Mouse (Mus musculus) left cerebral cortex, postnatal 36 days (tissue): ENCODE measurements around the gene Snx9. TPM values are rescaled to one million over a fixed set of nuclear protein-coding genes. Genes with fewer than 3 reads are reported as not detected.

Source experiments
- DNase-seq, 2 experiments: peaks; one replicate each; pipeline ENCODE4 v3.0.0; 2021 to 2022; ENCODE audit warnings: low spot score in 2 of 2, mixed read lengths in 1 of 2
- intact Hi-C: fragments of 180-260 bp; cut with DNase I; formaldehyde crosslinking; loops from one replicate; pipeline ENCODE4 v1.15.1; 2025
- total RNA-seq, 2 experiments: library from RNA; stranded (reverse); gene quantifications; 2 replicates each; pipeline ENCODE4 v1.2.3; 2021

Snx9 gene
- total RNA-seq, 2 experiments from 2014 or later, result 13.0 to 14.3 TPM

DNA sequence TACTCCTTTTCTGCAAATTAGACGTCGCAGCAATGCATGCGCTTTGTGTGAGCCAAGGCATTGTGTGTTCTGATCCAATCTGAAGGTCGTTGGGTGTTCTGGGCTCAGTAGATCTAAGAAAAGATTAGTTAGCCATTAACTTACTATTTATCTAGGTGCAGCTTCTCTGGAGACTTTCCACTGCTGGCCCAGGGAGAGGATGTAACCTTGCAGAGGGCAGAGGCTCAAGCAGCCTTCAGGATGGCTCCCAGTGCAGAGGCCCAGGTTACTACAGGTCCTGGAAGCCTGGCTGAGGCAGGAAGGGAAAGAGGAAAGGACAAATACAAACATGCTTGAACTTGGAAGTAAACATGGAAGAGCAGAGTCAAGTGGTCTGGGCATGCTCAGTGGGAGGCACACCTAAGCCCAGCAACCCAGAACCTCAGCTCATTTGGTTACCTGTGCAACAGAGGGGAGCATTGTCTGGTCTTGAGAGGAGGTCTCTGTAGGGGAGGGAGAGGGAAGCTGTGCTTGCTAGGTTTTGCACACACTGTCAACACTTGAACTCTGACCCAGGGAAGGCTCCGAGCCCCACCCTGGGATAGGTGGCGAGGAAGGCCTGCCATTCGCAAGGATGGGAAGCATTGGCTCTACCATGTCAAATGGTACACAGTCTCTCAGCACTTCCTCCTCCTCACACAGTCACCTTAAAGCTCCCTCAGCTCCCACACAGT is 27.3 kb downstream of the Snx9 start:
- intact Hi-C loops, result no loop called here
- DNase-seq, result no peak

DNA sequence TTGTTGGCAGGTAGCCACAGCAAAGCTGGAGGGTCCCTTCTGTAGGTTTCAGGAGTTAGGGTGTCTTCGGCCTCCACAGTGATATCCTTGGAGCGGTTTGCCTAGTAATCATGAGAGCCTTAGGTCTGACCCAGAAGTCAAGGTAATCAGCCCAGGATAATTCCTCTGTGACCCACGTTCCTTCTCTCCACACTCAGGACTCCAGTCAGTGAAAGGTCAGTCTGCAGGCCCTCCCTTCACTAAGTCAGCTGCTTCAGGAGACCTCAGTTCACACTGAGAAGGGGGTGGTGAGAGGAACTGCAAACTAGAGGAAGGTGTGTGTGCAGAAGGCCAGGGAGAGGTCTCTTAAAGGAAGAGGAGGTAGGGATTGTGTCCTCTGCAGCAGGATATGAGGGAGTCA is 28.3 kb downstream of the Snx9 start:
- no peak for DNase-seq
- intact Hi-C loops, result no loop called here

DNA sequence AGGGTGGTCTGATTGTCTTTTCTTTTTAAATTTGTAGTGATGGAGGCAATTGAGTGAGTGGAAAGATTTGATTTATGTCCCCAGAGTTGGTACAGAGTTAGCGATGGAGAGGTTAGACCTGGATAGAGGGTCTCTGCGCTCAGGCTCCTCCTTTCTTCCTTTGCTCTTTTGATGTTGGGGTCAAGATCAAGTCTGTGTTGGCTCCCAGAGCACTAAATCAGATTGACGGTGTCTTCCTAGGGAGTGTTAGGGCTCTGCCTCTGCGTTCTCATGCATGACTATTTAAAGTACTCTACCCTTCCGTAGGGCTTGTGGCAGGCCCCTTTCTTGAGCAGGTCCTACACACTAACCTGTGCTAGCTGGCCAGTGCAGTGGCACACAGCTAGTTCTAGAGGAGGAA is 28.9 kb downstream of the Snx9 start:
- intact Hi-C loops, result no loop called here

GRCm38 (mm10) chr17:5870696-5871095 is 29.6 kb downstream of the Snx9 start:
- intact Hi-C loops, result no loop called here
- no peak for DNase-seq

More for the DNA sequence above, 28.9 kb downstream of the Snx9 start:
- no peak for DNase-seq

DNA sequence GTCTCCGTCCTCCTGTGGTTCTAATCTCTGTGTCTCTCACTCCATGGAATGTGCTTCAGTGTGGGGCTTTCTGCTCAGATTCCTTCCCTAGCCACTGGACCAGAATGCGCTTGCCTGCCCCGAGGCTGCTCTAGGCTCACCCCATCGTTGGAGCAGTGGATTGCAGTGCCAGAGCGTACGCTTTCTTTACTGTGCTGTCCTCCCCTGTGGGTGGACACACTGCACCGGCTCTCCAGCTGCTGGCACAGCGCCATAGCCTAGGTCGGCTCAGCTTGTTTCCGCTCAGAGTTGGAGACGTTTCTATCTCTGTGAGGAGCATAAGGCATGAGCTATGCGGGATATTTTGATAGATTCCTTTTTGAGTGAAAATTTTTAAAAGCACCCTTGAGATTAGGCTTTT is 31.4 kb downstream of the Snx9 start:
- intact Hi-C loops, result no loop called here
- no peak for DNase-seq

- no peak for DNase-seq
- intact Hi-C loops, result no loop called here
Observed at GRCm38 (mm10) chr17:5874565-5874964, 33.4 kb downstream of the Snx9 start.

GRCm38 (mm10) chr17:5877611-5878157 is 36.6 kb downstream of the Snx9 start:
- no peak for DNase-seq
- intact Hi-C loops, result no loop called here

DNA sequence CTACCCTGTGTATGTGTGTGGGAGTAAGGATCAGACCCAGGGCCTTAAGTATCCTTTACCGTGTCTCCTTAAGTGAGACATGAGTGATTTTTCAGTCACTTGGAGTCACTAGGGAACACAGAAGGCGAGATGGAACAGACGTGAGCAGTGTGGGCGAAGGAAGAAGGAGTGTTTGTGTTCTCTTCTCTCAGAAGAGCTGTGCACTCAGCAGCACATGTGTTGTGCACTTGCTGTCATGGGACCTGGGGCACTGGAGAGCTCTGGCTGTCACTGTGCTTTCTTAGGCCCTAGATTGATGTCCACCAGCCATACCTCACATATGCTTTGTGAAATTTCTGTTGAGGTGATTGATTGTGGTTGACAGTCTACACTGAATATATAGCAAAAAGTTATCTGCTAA is 37.7 kb downstream of the Snx9 start:
- intact Hi-C loops, result no loop called here
- no peak for DNase-seq

- intact Hi-C loops, result loop anchor here (5.0 kb wide), 2 partner anchors 88 to 453 kb away; no protein-coding TSS in a partner anchor
- DNase-seq, result peak in 1 of 2 experiments; percentile 14
Observed at GRCm38 (mm10) chr17:5885474-5885873, 44.3 kb downstream of the Snx9 start.

GRCm38 (mm10) chr17:5886181-5886810 is 45.2 kb downstream of the Snx9 start:
- intact Hi-C loops, result loop anchor here (5.0 kb wide), 2 partner anchors 89 to 454 kb away; no protein-coding TSS in a partner anchor
- no peak for DNase-seq

DNA sequence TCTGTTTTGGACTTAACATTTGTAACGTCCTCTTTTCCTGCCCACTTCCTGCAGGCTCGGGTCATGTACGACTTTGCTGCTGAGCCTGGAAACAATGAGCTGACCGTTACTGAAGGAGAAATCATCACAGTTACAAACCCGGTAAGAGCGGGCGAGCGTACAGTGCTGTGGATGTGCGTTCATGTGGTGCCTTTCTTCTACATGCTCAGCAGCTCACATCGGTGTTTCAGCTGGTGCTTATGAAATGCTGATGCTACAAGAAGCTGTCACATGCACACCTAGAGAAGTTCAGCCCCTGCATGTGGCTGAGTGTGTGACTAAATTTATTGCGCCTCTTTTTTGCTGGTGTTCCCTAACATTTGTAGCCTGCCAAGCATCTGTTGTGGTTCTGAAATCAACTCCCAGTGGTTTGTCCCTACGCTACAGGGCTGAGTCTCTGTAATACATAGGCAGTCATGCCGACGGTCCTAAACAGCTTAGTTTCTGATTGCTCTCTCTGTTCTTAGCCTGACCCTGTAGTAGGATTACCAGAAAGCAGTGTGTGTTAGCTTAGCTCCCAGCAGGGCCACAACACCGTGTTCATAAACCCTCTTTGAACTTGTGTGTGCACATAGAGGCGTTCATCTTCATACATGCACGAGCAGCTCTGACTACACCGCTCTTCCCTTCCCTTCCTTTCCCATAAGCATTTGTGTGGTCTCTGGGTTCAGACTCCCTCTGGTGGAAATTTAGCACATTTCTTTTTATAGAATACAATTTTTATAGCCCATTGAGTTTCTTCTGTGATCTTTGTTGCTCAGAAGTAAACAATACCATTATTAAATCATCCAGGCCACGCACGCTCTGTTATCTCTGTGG is 46.0 kb downstream of the Snx9 start:
- peak in 1 of 2 experiments; percentile 45 for DNase-seq
- intact Hi-C loops, result loop anchor here (5.0 kb wide), 2 partner anchors 90 to 455 kb away; no protein-coding TSS in a partner anchor

DNA sequence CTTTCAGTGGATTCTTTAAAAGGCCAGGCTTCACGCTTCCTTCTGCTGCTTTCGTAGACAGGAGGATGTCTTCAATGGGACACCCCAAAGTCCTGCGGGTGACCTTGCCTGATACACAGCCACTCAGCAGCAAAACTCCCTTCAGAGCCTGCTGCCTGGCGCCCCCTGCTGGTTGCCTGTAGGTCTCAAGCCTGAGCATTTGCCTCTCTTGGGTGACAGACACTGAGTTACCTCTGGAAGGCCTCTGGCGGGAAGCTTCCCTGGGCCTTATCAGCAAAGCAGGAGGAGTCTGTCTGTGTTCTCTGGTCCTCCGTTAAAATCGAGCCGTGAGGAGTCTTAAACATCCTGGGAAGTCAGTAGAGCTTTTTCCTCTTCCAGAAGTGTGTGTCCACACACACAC is 49.3 kb downstream of the Snx9 start:
- DNase-seq, result peak; percentile 64 to 66
- intact Hi-C loops, result no loop called here

DNA sequence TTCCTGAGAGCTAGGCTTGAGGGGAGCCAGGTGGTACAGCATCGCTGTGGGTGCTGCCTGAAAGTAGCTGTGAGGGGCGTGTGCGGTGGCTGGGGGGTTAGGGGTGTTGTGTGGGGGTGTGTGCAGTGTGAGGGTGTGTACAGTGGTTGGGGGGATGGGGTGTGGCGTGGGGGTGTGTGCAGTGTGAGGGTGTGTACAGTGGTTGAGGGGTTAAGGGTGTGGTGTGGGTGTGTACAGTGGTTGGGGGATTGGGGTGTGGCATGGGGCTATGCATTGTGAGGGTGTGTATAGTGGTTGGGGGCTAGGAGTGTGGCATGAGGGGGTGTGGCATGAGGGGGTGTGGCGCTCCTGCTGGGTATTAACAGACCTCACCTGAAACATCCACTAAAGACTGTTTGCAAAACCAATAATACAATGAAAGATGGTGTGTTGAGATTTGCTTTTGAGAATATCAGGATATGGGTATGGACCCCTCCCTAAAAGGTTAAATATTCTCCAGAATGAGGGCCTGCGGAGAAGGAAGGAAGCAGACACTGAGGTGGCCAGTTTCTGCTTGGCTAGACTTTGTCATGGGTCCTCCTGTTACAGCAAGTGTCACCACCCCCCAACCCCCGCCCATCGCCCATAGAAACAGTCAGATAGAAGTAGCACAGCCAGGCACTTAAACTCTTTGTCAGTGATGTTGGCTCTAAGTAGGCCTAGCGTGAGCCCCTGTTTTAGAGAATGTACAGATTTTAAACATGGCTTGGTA is 51.0 kb downstream of the Snx9 start:
- intact Hi-C loops, result no loop called here
- no peak for DNase-seq

DNA sequence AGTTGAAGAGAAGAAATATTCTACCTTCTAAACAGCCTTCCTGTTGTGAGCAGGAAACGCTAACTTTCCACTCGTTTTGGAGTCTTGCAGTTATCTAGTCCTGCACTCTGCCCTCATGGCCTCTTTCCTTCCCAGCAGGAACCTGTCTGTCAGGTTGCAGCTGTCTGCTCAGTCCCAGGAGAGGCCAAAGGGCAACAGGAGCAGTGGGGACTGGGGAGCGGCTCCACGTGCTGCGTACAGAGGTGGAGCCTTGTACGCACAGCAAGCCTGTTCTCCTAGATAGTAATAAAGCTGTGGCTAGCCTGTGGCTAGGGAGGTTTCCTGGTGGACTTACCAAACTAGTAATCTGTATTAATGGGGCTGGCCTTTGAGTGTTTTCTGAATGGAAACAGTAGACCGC is 52.0 kb downstream of the Snx9 start:
- intact Hi-C loops, result no loop called here
- no peak for DNase-seq

- DNase-seq, result no peak
- intact Hi-C loops, result no loop called here
Observed at GRCm38 (mm10) chr17:5893574-5894148, 52.5 kb downstream of the Snx9 start.

DNA sequence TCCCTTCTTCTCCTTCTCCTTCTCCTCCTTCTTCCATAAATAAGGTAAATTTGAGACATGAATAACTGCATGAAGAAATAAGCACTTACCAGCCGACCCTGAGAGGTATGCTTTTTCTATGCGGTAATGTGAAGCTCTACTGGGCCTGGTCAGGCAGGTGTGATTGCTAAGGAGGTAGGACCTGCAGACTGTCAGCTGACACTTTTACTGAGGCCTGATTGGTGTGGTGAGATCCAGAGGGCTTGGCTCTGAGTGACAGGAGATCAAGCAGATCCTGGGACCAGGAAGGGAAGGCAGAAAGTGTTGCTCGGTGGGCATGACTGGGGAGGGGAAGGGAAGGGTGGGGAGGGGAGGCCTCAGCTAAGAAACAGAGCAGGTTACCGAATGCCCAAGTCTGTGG is 54.9 kb downstream of the Snx9 start:
- intact Hi-C loops, result no loop called here
- DNase-seq, result no peak

DNA sequence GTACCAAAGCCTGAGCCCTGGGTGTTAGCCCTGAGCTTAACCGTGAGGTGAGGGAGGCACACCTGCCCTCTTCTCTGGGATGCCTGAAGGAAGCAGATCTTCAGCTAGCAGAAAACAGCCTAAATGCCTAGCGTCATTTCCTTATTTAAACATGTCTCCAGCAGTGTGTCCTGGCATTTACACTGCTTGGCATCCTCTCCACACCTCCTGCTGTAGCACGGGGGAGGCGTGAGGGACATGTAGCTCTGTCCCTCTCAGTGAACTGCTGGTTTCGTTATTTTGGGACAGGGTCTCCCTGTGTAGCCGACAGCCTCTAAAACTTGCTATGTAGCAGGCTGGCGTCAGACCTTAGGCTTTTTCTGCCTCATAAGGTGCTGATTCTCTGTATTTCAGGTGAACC is 55.5 kb downstream of the Snx9 start:
- intact Hi-C loops, result no loop called here
- DNase-seq, result peak in 1 of 2 experiments; percentile 12

DNA sequence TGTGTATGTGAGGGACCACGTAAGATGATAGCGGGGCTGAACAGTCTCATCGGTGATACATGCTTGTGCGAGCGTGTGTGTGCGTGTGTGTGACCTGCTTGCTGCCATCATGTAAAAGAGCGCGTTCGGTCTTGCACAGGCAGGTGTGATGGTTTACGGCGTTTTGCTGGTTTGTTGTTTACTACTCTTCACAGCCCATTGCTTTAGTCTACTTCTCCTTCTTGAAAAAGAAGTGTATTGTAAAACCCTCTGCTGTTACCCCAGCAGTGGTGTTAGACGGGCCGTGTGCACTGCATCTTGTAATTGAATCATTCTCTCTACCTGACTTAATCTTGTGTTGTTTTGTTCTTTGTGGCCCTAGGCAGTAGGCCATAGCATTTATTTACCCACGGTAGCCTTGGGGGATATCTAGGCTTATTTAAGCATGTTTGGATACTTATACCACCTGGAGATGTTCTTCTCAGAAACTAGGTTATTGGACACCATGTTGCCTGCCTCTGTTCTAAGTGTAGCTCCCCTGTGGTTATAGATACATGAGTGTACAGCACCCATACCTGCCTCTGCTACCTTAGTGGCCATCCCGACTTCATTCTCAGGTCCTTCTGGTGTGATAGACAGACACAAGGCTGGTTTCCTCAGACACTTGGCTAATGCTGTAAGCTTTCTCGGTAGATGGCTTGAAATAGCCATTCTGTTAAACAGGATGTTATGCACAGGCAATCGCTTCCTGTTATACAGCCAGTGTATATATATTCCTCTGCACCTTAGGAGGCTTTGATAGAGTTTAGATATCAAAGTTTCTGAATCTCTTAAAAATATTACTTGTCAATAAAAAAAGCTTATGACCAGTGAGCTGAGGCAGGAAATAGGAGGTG is 56.4 kb downstream of the Snx9 start:
- intact Hi-C loops, result no loop called here
- no peak for DNase-seq
